Mouse (Mus musculus): ENCODE results near the gene Cdkal1. TPM values are rescaled to one million over a fixed set of nuclear protein-coding genes. Genes with fewer than 3 reads are reported as not detected.

Gene Cdkal1
- polyA plus RNA-seq, 1 experiment = 6.5 TPM

DNA sequence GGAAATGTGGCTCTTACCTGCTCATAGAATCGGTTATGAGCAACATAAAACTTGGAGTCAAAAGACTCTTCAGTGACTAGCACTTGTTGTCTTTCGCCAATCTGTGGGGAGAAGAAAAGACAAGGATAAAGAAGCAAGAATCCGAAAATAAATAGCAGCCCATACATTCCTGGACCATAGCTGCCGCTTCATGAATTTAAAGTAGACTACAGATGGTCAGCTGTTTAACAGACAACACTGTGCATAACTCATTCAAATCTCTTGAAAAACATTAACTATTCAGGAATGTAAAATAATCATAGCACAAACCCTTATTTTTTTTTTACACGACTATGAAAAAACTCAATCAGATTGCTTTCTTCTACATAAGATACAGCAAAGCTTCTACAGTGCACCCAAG, 498.0 kb downstream of the Cdkal1 start:
- H3K4me3 ChIP-seq (ENCODE audit: insufficient read depth, low read length) = no peak overlapping the region
- no peaks in the 10 kb centered on the region for H3K4me1 ChIP-seq (ENCODE audit: control insufficient read depth, insufficient read depth, low read length)
- no peak overlapping the region for H3K27ac ChIP-seq (ENCODE audit: insufficient read depth, low read length)
- TF ChIP-seq POLR2A (IDR thresholded peaks at IDR 0.05; ENCODE audit: extremely low read depth, insufficient read depth, low read length) (no peak), CTCF (IDR thresholded peaks at IDR 0.05; ENCODE audit: extremely low read depth, insufficient read depth, low read length) (no peak)

DNA sequence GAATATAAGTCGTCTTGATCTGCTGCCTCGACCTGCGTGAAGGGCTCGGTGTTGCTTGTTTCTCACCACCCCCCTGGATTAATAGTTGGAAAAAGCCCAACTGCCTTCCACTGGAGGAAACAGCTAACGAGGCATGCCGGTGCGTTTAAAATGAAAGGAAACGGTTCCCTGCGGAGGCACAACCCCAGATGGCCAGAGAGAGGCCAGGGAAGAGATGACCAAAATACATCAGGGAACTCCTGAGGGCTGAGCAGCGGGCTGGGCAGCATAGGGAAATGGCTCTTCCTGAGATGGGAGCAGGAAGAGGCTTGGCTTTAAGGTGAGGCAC, 499.4 kb downstream of the Cdkal1 start:
- Histone ChIP-seq H3K4me3 (ENCODE audit: insufficient read depth, low read length) (no peak overlapping the region), H3K4me1 (ENCODE audit: control insufficient read depth, insufficient read depth, low read length) (no peaks in the 10 kb centered on the region), H3K27ac (ENCODE audit: insufficient read depth, low read length) (no peak overlapping the region)
- no peak for TF ChIP-seq POLR2A (IDR thresholded peaks at IDR 0.05; ENCODE audit: extremely low read depth, insufficient read depth, low read length)

DNA sequence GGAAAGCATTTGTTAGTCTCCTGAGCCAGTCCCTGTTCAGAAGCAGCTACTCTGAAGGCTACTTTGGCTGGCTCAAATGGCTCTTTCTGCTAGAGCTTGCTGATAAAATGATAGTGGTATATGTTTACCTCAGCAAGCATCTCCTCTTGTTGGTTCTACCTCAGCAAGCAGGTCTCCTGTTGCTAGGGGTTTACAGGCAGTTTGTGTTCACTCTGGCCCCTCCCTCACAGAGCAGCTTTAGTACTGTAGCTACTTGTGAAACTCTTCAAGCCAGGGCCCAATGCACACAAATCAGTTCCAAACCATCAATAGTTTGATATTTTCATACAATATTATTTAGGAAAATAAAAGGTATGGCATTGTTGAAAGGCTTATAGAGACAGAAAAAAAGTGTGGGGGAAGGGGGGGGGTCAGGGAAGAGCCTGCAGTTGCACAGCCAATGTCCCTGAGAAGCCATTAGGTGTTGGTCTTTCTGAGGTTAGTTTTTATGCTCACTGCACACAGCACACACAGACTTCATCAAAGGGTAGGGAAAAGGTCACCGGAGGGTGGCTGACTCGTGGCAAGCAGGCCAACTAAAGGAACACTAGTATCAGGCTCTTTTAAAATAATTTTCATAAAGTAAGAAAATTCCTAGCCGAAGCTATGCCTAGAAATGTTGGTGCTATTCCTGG, 499.9 kb downstream of the Cdkal1 start:
- TF ChIP-seq POLR2A (IDR thresholded peaks at IDR 0.05; ENCODE audit: extremely low read depth, insufficient read depth, low read length) (no peak), CTCF (IDR thresholded peaks at IDR 0.05; ENCODE audit: extremely low read depth, insufficient read depth, low read length) (no peak)
- H3K27ac ChIP-seq (ENCODE audit: insufficient read depth, low read length) = no peak overlapping the region
- H3K4me3 ChIP-seq (ENCODE audit: insufficient read depth, low read length) = no peak overlapping the region
- H3K4me1 ChIP-seq (ENCODE audit: control insufficient read depth, insufficient read depth, low read length) = no peaks in the 10 kb centered on the region

DNA sequence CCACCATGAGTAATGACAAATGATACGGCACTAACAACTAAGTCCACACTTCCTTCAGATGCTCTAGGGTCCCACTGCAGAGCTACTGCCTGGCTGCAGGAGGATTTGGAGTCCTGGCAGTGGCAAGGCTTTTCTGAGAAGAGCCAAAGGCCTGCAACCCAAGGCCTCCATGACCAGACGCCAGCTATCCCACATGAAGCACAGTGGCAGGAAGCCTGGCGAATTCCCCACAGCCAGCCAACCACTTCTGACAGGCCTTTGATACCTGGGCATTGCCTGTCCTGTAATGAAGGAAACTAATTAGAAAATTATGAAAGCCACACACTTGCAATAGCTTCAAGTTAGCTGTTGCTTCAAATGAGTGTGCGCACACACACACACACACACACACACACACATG, 500.5 kb downstream of the Cdkal1 start:
- TF ChIP-seq POLR2A (IDR thresholded peaks at IDR 0.05; ENCODE audit: extremely low read depth, insufficient read depth, low read length) (no peak), CTCF (IDR thresholded peaks at IDR 0.05; ENCODE audit: extremely low read depth, insufficient read depth, low read length) (no peak)

DNA sequence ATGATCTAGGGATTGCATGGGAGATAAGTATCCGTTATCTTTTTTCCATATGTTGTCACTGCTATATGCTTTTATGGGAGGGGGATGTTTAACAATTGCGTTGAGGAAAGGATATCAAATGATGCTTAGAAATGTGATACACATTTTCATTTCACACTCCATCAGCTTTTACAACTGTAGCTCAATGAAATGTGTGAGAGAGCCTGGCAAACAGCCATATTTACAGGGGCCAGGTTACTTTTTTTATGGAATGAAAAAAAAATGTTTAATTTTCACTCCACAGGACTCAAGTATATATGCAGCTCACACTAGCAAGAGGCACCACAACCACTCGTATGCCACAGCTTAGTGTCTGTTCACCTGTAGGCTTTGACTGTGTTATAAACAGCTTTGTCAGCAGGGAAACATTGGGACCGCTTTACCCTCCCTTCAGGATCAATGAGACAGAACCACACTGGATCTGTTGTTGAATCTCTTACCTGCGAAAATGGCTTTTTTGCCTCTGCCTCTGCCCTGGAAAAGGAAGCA, 501.5 kb downstream of the Cdkal1 start:
- no peaks in the 10 kb centered on the region for H3K4me1 ChIP-seq (ENCODE audit: control insufficient read depth, insufficient read depth, low read length)
- H3K27ac ChIP-seq (ENCODE audit: insufficient read depth, low read length) = no peak overlapping the region
- TF ChIP-seq POLR2A (IDR thresholded peaks at IDR 0.05; ENCODE audit: extremely low read depth, insufficient read depth, low read length) = no peak
- no peak for TF ChIP-seq CTCF (IDR thresholded peaks at IDR 0.05; ENCODE audit: extremely low read depth, insufficient read depth, low read length)
- H3K4me3 ChIP-seq (ENCODE audit: insufficient read depth, low read length) = no peak overlapping the region

More for the DNA sequence above, 500.5 kb downstream of the Cdkal1 start:
- Histone ChIP-seq H3K4me1 (ENCODE audit: control insufficient read depth, insufficient read depth, low read length) (no peaks in the 10 kb centered on the region), H3K4me3 (ENCODE audit: insufficient read depth, low read length) (no peak overlapping the region), H3K27ac (ENCODE audit: insufficient read depth, low read length) (no peak overlapping the region)

DNA sequence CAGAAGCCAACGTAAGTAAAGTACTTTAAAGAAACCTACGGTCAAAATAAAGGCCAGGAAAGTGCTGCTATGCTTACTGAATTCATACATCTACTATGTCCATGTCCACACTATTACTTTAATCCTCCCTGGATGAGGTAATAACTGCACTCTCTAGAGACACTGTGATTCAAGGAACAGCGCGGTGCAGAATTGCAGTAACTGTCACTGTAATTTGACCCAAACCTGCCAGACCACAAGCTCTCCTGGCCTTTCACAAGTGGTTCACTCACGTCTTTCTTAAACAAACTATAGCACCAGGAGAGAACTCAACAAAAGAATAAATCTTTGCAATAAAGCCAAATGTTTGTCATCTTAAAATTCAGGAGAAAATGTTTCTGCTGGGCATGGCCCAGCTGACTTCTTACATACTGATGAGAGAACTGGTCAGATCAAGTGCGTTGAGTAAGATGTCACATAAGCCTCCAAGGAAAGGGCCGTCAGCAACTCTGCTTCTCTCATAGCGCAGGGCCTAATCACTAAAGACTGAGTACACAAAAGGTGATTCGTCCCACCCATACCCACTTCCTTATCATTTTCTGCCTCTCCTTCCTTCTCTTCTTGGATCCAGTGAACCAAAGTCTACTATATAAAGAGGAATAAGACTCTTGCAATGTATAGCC, 504.3 kb downstream of the Cdkal1 start:
- Histone ChIP-seq H3K27ac (ENCODE audit: insufficient read depth, low read length) (no peak overlapping the region), H3K4me3 (ENCODE audit: insufficient read depth, low read length) (no peak overlapping the region), H3K4me1 (ENCODE audit: control insufficient read depth, insufficient read depth, low read length) (no peaks in the 10 kb centered on the region)
- no peak for TF ChIP-seq CTCF (IDR thresholded peaks at IDR 0.05; ENCODE audit: extremely low read depth, insufficient read depth, low read length)
- TF ChIP-seq POLR2A (IDR thresholded peaks at IDR 0.05; ENCODE audit: extremely low read depth, insufficient read depth, low read length) = no peak

DNA sequence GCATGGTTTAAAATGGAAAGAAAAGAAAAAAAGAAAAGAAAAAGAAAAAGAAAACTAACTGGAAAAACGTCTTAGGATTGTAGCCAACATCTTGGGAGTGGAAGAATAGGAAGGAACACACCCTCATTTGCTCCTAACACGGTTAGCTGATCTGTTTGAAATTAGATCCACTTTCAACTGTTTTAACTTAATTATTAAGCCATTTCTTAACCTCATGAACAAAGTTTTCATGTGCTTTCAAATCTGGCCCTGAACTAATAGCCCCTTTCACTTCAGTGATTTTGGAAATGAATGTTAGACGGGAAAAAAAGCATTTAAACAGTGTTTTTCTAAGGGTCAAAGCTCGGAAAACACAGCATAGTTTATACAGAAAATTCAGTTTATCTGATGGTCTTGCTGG, 505.5 kb downstream of the Cdkal1 start:
- Histone ChIP-seq H3K4me3 (ENCODE audit: insufficient read depth, low read length) (no peak overlapping the region), H3K4me1 (ENCODE audit: control insufficient read depth, insufficient read depth, low read length) (no peaks in the 10 kb centered on the region), H3K27ac (ENCODE audit: insufficient read depth, low read length) (no peak overlapping the region)
- TF ChIP-seq CTCF (IDR thresholded peaks at IDR 0.05; ENCODE audit: extremely low read depth, insufficient read depth, low read length) (no peak), POLR2A (IDR thresholded peaks at IDR 0.05; ENCODE audit: extremely low read depth, insufficient read depth, low read length) (no peak)

DNA sequence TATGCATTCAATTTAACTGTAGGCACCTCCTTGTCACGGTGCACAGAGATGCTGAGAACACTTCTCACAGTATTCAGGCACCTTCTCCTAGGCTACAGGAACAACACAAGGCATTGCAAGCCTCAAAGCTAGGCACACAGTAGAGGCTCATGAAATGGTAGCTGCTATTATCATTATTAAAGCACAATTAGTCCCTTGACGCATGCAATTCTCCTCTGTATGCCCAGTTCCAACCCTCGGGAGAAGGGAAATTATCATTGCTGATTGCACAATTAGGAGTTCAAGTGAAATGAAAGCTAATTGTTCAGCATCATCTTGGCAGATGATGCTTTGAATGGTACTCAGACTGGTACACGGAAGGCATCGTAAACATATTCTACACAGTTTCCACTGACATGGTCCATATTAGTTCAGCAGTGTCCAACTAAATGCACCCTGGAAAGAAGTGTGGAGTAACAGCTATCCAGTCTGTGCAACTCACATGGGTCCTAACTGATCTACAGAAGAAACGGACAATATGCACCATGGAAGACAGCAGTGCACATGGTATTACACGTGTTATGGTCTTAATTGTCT, 506.0 kb downstream of the Cdkal1 start:
- no peak for TF ChIP-seq CTCF (IDR thresholded peaks at IDR 0.05; ENCODE audit: extremely low read depth, insufficient read depth, low read length)
- no peak for TF ChIP-seq POLR2A (IDR thresholded peaks at IDR 0.05; ENCODE audit: extremely low read depth, insufficient read depth, low read length)
- H3K27ac ChIP-seq (ENCODE audit: insufficient read depth, low read length) = no peak overlapping the region
- no peak overlapping the region for H3K4me3 ChIP-seq (ENCODE audit: insufficient read depth, low read length)
- no peaks in the 10 kb centered on the region for H3K4me1 ChIP-seq (ENCODE audit: control insufficient read depth, insufficient read depth, low read length)

DNA sequence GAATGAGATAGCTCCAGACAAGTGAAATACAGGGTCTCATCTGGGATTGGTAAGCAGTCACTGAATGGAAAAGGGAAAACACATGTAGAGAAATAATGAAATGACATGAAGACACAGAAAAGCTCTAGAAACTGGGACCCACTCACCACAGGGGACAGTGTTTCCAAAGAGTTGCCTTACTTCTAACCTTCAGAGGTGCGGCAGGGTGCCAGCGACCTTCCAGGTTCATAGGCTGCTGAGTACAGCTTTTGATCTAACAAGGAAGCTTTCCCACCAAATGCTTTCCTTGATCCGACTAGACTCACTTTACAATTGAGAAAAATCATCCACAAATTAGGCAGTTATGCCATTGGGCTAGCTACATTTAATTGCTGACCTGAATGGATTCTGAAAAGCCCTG, 507.1 kb downstream of the Cdkal1 start:
- H3K27ac ChIP-seq (ENCODE audit: insufficient read depth, low read length) = no peak overlapping the region
- TF ChIP-seq CTCF (IDR thresholded peaks at IDR 0.05; ENCODE audit: extremely low read depth, insufficient read depth, low read length) (no peak), POLR2A (IDR thresholded peaks at IDR 0.05; ENCODE audit: extremely low read depth, insufficient read depth, low read length) (no peak)
- H3K4me1 ChIP-seq (ENCODE audit: control insufficient read depth, insufficient read depth, low read length) = no peaks in the 10 kb centered on the region
- H3K4me3 ChIP-seq (ENCODE audit: insufficient read depth, low read length) = no peak overlapping the region
